Mouse (Mus musculus) thymus, adult 18-20 months (tissue): ENCODE measurements at regions not wholly inside any gene's neighbourhood (a gene's known extent, or its start where the extent isn't known, plus 50 kb on each side); places are given as distances from the start of the nearest gene placed in this dataset.

Experiments
- DNase-seq, 2 experiments: peaks; one replicate each; pipeline ENCODE4 v3.0.0; 2022; ENCODE audit warnings: mixed read lengths in 2 of 2

DNA sequence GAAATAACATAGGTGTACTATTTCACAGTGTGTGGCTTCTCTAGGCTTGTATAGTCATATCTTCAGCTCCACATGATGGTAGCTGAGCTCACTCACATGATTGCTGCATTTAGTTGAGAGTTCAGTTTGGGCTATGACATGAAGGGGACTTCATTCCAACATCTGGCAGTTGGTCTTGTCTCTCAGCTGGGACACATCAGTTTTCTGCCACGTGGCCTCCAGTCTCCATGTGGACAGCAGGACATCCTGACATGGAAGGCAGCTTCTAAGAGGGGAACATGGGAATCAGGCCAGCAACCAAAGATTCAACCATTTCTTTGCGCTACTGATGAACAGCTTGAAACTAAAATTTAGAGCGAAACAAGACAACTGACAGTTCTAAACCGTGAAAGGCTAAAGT is 121.2 kb upstream of the Slc44a1 start:
- no peak for DNase-seq

DNA sequence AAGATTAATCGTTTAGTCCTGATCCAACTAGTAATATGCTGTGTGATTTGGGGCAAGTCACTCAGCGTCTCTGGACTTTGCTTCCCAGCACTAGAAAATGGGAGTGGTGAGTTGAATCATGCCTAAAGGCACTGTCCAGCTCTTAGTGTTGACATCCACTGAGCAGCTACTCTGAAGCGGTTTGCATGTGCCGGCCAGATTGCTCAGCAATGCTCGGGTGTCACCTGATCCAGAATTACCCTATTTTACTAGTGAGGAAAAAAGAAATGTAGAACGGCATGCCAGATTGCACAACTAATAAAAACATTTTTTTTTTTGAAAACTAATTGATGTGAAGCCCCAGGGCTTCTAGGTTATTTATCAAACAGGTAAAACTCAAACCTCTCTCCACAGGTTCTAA is 122.0 kb upstream of the Slc44a1 start:
- no peak for DNase-seq

DNA sequence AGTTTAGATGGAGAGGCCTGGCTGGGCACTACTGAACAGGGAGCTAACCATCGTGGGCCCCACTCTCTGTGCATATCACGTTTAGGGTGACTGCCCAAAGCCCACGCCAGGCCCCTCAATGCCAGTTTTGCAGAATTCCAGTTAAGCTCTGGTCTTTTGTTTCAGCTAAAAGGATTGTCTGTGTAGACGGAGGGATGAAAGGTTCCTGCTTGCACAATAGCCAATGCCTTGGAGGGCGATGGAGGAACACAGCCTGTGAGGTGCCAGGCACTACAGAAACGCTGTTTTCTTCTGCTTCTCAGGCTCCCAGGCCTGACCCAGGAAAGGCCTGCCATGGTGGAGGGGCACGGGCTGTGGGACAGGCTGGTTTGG is 122.8 kb upstream of the Slc44a1 start:
- DNase-seq, result no peak

DNA sequence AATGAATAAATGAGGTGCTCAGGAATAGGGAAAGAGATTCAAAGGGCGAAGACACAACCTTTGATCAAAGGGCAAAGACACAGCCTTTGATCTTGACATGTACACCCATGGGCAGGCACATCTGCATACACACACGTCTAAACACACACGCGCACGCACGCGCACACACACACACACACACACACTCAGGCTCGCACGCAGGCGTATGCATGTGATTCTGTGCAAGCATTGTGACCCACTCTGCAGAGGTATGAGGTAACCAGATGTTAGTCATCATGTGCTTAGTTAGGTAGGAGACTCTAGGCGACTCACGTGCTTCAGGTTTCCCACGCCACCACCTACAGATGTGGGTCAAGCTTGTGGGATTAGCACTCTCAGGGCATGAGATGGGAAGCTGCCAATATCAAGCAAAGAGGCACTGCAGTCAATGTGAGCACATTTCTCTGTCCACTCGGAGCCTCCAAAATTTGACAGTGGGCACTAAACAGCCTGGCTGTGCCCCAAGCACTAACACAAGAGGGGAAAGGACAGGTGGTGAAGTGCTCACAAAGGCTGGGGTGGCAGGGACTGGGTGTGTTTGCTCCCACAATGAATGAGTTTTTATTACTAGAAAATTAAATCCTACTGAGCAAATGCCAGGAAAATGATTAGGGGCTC is 123.3 kb upstream of the Slc44a1 start:
- DNase-seq, result no peak

DNA sequence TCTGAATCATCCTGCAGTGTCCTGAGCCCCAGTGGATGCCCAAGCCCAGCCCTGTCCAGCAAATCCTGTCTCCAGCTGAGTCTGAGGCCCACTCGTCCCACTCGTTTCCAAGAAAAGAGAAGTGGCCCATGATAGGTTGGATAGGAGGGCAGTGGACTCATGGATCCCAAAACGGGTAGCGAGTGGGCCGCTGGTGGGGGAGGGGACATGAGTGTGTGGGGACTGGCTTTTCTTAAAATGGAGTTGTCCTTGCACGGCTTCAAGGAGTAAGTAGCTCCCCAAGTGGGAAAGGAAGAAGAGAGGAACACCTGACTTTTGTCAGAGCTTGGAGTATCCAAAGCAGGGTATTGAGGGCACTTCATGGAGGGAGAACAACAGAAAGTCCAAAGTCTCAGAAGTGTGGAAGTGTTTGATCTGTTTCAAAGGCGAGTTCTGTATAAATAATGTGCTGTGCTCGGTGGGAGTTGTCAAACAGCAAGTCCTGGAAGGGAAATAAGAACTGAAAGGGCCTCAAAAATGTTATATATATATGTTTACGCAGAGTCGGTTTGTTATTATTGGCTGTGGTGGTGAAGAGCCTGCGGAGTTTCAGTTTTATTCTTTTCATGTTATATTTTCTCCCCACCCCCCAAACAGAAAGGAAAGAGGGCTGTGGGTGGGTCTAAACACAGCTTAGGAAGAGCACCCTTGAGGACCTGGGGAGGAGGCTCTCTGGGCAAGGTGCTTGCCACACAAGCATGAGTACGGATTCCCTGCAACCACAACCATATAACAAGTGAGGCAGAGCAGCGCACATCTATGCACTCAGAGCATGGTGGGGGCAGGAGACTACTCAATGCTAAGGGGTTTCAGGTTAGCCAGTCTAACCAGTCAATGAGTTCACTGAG is 124.1 kb upstream of the Slc44a1 start:
- DNase-seq, result no peak

DNA sequence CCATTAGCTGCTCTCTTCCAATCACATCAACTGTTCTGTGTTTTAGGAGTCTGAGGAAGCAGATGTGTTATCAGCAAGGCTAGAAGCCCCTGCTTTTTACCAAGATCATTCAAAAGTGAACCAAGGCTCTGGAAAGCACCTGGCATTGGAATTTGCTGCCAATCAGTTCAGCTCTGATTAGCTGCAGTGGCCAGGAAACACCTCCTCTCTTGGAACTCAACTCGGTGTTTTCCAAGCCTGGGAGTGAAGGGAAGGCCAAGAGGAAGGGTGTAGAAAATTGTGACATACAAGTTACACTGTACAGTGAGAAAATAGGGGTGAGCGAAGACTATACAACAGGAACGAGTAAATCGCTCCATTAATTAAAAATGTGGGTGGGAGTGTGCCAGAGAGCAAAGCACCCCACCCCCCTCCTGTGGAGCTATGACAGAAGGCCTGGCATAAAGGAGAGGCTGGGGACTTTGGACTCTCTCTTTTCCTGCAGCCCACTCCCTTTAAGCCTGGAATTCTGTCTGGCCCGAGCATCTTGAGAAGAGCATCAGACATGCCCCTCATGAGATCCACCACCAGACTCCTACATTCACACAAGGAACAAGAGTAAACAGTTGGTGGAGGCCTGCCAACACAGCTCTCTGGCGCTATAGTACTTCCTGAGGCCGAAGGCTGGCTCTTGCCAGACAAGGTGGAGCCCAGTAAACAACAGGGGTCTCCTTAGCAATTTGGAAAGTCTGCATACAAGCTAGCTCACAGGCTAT is 124.9 kb upstream of the Slc44a1 start:
- no peak for DNase-seq

DNA sequence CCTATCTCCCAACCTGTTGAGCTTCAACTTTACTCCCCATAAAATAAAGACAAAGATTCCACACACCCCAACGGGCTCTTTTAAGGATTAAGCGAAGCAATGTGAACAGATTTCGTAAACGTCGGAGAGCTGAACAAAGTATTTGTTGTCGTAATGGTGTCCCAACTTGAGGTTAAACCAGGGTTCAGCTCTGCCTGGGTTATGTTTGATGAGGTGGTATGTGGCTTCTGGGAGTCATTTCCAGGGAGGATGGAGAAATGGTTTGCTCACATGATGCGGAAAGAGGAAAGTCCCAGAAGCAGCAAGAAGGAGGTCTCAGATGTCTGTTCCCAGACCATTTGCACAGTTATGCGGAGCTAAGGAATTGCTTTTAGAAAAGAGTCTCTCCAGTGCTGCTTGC is 126.1 kb upstream of the Slc44a1 start:
- DNase-seq, result no peak

DNA sequence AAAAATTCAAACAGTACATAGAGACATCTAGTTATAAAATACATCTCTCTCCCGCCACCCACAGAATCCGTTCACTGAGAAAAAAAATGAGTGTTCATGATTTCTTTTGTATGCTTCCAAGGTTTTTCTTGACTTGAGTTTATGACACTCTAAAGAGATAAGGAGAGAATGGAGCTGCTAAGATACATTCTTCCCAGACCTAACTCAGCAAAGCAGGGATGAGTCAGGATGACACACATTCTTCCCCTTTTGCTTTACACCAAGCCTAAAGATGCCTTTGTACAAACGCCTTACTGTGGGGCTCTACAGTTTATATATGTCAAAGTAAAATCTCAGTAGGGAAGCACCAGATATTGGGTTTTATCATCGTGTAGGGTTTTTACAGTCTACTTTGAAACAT is 133.1 kb upstream of the Slc44a1 start:
- no peak for DNase-seq

DNA sequence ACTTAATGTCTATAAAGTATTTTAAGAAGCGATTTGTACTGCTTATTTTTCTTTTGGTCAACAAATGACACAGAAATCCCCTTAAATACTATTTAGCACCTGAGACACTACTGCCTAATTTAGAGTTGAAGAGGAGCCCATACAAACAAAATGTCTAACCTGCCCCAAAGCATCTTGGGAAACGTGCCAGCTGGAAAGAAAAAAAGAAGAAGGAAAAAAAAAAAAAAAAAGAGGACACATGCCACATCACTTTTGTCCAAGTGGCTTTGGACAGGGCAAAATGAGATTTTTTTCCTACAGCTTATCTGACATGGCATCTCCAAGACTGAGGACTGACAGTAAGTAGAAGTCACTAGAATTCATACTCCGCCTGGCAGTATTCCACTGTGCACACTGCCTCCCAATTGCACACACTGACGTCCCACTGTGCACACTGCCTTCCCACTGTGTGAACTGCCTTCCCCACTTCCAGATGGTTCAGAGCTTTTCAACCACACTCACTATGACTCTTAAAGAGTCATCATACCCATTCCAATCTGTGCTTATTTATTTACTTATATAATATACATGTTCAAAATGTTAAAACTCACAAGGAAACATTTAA is 135.3 kb upstream of the Slc44a1 start:
- DNase-seq, result no peak

DNA sequence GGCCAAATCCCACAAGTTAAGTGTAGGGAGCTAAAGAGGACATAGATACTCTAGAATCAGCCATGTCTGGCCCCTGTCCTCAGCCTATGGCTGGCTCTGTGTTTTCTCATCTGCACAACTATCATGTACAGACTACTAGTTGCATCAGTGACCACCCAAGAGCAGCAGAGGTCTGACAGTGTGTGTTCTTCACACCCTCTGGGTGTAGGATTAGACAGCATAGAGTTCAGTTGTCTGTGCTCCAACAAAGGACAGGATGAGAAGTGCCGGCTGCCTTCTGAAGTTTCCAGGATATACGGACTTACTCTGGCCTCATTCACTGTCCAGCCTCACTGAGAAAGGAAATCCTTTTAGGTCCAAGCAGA is 135.9 kb upstream of the Slc44a1 start:
- DNase-seq, result no peak

DNA sequence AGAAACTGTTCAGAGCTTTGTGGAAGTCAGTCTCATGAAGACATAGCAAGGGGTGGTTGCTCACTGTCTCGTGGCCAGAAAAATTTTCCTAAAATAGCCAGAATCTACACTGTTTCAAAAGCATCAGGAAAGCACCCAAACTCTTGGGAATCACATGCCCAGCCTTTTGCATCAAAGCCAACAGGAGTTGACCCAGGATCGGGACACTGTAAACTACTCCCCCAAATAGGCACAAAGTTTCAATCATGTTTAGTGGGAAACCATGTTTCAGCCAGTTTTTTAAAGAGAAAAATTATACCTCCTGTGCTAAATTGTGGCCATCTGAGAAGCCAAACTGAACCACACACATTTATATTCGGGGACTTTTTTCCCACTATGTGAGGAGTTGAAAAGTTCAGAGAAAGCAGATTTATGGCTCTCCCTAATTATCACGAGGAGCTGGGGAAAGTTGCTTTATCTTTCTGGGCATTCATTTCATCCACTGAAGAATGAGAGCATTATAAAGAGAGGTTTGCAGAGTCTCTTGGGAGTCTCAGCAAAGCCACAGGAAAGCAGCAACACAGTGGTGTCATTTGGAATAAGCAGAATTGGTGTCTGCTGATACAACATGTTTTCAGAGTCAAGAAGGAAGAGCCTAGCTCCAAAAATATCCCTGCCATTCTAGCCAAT is 136.5 kb upstream of the Slc44a1 start:
- no peak for DNase-seq

DNA sequence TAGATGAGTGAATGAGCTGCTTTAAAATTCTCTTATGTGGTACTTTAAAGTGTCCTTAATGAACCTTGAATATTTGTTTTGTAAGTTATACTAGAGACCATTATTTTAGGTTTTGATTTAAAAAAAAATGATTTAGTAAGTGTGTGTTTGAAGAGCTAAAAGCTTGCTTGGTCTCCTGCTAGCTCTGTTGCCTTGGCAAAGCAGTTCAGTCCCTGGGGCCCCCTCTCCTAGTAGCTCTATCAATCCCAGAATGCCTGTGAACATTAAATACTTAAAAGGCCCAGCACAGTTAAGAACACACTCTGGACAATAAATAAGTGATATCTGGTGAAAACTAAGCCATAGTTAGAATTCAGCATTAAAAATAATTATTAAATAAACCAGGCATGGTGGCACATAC is 138.3 kb upstream of the Abca1 start:
- no peak for DNase-seq

DNA sequence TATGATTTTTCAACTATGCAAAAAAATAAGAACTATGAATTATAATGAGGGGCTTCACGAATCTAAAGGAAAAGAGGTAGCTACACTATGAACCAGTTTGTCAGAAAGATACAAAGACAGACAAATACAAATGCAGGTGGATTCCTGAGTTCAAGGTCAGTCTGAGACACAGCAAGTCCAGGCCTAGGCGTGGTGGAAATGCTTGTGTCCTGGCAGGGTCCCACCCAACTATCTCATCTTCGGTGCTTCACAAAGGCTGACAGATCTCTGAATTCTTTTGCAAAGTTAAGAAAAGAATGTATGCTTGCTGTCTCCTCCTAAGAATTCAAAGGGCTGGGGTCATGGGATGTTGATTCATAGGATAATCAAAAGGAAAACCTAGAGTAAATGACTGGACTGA is 132.9 kb upstream of the Abca1 start:
- no peak for DNase-seq

DNA sequence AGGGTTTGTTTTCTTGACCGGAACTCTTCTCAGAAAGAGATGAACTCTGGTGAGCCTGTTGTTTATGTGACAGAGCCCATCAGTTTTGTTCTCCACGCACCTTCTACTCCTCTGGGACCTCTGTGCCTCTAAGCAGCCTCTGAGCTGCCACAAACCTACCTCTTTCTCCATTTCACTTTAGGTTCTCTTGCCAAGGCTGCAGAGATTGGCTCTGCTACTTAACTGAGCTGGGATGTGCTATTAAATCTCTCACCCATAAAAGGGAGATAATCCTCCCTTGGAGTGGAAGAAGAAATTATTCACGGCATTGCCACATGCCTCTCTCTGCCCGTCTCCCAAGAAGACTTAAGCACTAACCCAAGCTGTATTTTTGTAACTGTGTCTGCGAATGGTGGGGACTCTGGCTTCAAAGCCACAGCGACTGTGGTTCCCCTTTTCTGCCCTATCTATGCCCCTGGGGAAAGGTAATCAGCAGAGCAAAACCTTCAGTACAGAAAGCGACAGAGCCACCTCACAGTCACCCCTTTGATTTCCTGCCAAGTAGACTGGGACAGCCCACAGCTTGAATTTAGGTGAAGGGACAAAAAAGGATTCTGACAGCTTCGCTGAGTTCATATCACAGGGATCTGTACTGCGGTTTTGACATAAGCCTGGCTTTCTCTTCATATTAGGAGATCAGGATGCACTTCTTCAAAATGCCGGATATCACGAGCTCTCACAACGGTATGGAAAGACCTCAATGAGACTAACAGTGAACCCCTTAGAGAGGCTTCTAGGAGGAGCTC is 118.2 kb upstream of the Abca1 start:
- peak; percentile 14 to 41 for DNase-seq

DNA sequence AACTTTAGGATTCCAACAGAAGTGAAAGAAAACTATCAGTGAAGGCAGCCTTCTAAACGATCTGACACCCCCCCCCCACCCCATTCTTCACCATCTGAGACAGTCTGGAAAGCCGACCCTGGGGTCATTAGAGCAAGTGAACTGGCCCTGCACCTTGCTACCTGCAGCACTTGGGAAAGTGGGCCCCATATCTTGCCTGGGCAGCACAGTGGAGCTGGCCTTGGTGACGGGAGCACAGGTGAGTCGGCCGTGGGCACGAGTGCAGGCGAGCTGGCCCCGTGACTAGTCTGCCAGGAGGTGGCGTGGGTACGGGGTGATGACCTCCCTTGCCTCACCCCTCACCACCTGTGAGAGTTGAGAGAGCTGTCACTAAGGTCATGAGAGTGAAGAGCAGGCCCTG is 110.7 kb upstream of the Abca1 start:
- DNase-seq, result no peak

DNA sequence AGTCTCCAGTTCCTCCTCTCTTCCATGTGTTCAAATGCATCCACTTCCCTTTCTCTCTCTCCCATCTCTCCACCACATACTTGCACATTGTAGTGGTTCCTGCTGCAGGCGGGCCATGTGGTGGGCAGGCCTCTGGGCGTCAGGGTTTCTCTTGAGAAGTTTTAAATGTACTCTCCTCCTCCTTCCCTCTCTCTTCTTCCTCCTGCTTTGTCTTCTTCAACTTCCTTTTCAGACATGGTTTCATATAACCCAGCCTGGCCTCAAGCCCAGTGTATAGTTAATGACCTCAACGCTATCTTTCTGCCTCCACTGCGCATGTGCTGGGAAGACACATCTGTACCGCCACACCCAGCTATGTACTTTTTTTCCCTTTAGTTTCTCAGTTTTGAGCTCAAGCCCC is 110.3 kb upstream of the Abca1 start:
- no peak for DNase-seq

DNA sequence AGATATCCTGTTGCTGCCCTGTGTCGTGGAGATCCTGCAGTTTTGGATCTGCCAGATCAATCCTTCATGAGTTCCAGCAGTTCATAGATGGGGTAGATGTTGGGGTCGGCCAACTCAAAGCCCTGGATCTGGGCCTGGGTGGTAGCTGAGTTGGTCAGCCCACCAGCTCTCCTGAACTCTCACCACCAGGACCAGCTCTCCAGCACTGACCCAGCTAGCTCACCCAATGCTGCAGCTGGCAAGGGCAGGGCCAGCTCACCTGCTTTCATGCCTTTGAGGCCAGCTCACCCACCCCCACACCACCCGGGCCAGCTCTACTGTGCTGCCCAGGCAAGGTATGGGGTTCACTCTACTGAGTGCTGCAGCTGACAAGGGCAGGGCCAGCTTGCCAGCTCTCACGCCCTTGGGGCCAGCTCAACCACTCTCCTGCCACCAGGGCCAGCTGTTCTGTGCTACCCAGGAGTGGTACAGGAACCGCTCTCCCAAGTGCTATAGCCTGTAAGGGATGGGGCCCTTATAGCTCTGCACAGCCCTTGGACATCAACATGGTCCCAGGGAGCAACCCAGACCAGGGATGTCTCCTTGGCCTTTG is 109.7 kb upstream of the Abca1 start:
- no peak for DNase-seq

DNA sequence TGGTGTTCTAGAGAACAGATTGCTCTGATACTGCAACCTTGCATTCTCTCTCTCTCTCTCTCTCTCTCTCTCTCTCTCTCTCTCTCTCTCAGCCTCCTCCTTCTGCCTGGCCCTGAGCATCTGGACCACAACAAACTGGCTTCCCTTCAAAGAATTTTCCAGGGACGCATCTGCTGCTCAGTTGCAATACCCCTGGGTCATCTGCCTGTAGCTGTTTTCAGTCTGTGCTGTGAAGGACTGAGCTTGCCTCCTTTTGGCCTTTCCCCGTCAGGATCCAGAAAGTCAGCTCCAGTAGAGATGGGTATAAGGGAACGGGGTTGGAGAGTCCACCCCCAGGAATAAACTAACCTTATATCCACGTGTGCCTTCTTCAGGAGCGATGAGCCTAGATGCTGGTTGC is 105.2 kb upstream of the Abca1 start:
- DNase-seq, result no peak

DNA sequence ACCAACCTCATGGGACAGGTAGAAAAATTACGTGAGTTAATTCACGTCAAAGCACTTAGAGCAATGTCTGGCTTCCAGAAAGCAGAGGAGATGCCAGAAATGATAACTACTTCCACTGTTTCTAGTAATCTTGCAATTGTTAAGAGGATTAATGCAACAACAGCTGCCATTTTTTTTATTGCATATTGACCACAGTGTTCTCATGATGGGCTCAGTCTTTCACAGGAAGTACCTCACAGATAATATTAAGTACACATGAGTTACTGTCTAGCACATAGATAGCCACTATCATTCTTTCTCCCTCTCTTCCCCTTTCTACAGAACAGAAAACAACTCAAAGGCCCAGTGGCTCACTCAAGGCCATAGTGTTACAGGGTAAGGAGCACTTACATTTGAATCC is 104.8 kb upstream of the Abca1 start:
- DNase-seq, result no peak

DNA sequence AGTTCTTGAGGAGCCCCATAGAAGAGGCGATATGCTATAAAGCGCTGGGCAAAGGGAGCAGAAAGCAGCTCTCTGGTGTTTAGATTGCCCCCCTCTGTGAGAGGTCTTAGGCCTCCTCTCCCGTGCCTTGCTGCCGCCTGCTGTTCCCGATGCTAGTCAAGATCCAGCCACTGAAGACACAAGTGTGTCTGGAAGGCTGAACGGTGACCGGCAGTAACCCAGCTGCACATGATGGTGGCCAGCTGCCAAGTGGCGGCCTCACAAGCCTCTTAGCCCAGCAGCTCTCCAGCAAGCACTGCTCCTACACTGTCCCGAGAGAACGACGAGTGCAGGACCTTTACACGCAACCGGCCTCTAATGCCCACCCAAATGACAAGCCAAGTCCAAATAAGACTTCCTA is 104.1 kb upstream of the Abca1 start:
- peak in 1 of 2 experiments; percentile 10 for DNase-seq

DNA sequence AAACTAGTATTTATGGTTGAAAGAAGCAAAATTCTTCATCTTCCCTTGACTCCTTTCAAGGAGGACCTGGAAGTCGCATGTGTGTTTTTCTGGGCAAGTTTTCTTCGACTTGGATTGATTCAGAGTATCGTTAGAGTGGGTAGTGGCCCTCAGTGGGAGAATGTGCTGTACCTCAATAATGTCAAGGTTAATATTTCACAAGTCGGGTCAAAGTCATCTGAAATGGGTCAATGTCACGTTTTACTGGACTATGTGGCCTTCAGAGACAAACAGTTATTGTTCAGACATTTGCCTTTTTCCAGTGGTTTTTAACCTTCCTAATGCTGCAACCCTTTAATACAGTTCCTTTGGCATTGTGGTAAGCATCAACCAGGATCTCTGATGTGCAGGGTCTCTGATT is 102.8 kb upstream of the Abca1 start:
- DNase-seq, result no peak
